In genomic region chr5:150114007-150114406, GRCm38 (mm10) we compare ENCODE assay signal across 8 mouse cellular contexts. TPM values are rescaled to one million over a fixed set of nuclear protein-coding genes. Genes with fewer than 3 reads are reported as not detected.
DNase-seq lines count a peak whose midpoint lies in the region; ATAC-seq and TF ChIP-seq lines count a peak whose summit lies in the region.
"Had no signal": no experiment of that assay in that cellular context is flagged by ENCODE, and none has a peak within 500 bp of the region (broad histone marks: within the 10 kb centered on the region; RNA-seq: fewer than 3 reads in every experiment).

No protein-coding gene starts in this region.

- H3K9me3 ChIP-seq in CH12.LX (replicated peaks; ENCODE audit: low read length): peaks cover 59% of the 10 kb centered on the region
- peaks cover 5% of the 10 kb centered on the region; the same call in 1 of the 2 replicates for H3K9me3 ChIP-seq in hindbrain, embryonic 10.5 days
- H3K9me3 ChIP-seq: limb, embryonic 15.5 days had no signal

- no peak overlapping the region for H3K4me2 ChIP-seq in CH12.LX (ENCODE audit: insufficient read depth, low read depth, poor library complexity, severe bottlenecking)
- H3K4me2 ChIP-seq: limb, embryonic 15.5 days had no signal

- ATAC-seq in Patski: no peak

- no peaks in the 10 kb centered on the region for H3K4me1 ChIP-seq in CH12.LX (ENCODE audit: control insufficient read depth in 1 of 2, insufficient read depth in 2 of 2)
- peaks cover 18% of the 10 kb centered on the region for H3K4me1 ChIP-seq in hindbrain, embryonic 10.5 days (replicated peaks)

- H3K4me3 ChIP-seq in CH12.LX (replicated peaks in 1 of 3; ENCODE audit: low read depth in 2 of 3, low read length in 2 of 3, poor library complexity in 1 of 3): no peak overlapping the region
- no peak overlapping the region for H3K4me3 ChIP-seq in hindbrain, embryonic 10.5 days
- H3K4me3 ChIP-seq: limb, embryonic 15.5 days had no signal

- no peaks in the 10 kb centered on the region for H3K79me2 ChIP-seq in CH12.LX (replicated peaks; ENCODE audit: control insufficient read depth, extremely low read depth, insufficient read depth, poor library complexity, severe bottlenecking)

- H3K27ac ChIP-seq in CH12.LX (ENCODE audit: insufficient read depth, low read depth): no peak overlapping the region
- no peak overlapping the region for H3K27ac ChIP-seq in hindbrain, embryonic 10.5 days
- H3K27ac ChIP-seq: limb, embryonic 15.5 days had no signal

- POLR2A ChIA-PET in Patski (lab: Charles Lee): interaction anchor here (0.6 kb wide), 1 partner anchor 63 kb away, joined by 3 read pairs; no protein-coding TSS in a partner anchor

- peak; percentile 55 to 66 for DNase-seq in layer of hippocampus, postnatal 10 days (ENCODE audit: low spot score in 2 of 2)
- no peak for DNase-seq in layer of hippocampus, postnatal 36 days
- DNase-seq in CH12.LX (ENCODE audit: extremely low read depth) (peak; percentile 12), Patski (ENCODE audit: low read depth, low spot score) (no peak)
- peak; percentile 13 to 35 for DNase-seq in spleen, postnatal 36 days (ENCODE audit: low spot score in 2 of 2)
- no peak for DNase-seq in hindbrain, embryonic 10.5 days (ENCODE audit: low spot score)
- DNase-seq in adrenal gland, postnatal 4 days (ENCODE audit: low spot score in 2 of 2): no peak

- WGBS in hindbrain, embryonic 10.5 days: 79% methylated on average over 7 of the region's 7 CpGs

- TF ChIP-seq CTCF in CH12.LX (conservative IDR thresholded peaks at IDR 0.05 in 1 of 2, IDR thresholded peaks at IDR 0.05 in 1 of 2; ENCODE audit: low read depth in 2 of 2, low read length in 2 of 2) (no peak; a peak in 1 of 4 replicates), Patski (IDR thresholded peaks at IDR 0.05) (peak; percentile 39)

- in situ Hi-C loops in CH12.LX (cut with MboI; ENCODE audit: low pct_ligation_motif_present, low pct_unique_long_range_greater_than_20kb, low sequenced_read_pairs) (no loop called here), Patski (cut with MboI; ENCODE audit: low pct_unique_long_range_greater_than_20kb) (no loop called here)

- H3K36me3 ChIP-seq in CH12.LX (replicated peaks in 1 of 2; ENCODE audit: control insufficient read depth in 1 of 2, insufficient read depth in 1 of 2, low read length in 1 of 2): no peaks in the 10 kb centered on the region
- no peaks in the 10 kb centered on the region for H3K36me3 ChIP-seq in hindbrain, embryonic 10.5 days
- H3K36me3 ChIP-seq: limb, embryonic 15.5 days had no signal

- H3K27me3 ChIP-seq in CH12.LX (replicated peaks) (no peaks in the 10 kb centered on the region), Patski (no peaks in the 10 kb centered on the region)
- H3K27me3 ChIP-seq in hindbrain, embryonic 10.5 days (ENCODE audit: insufficient read depth, poor library complexity, severe bottlenecking): peaks cover 9% of the 10 kb centered on the region; the same call in 1 of the 2 replicates
- H3K27me3 ChIP-seq: limb, embryonic 15.5 days had no signal

- dilution Hi-C loops in CH12.LX (cut with MboI; ENCODE audit: extremely low pct_ligation_motif_present, extremely low pct_unique_long_range_greater_than_20kb, low sequenced_read_pairs): no loop called here

- CTCF ChIA-PET in Patski (lab: Charles Lee): no interaction called here

- TF ChIP-seq EP300 in CH12.LX (IDR thresholded peaks at IDR 0.05; ENCODE audit: low read length): no peak

- H3K9ac ChIP-seq in CH12.LX (ENCODE audit: insufficient read depth, low read depth): no peak overlapping the region
- H3K9ac ChIP-seq: limb, embryonic 15.5 days had no signal

- TF ChIP-seq POLR2A in CH12.LX (IDR thresholded peaks at IDR 0.05; ENCODE audit: low read depth, low read length): no peak

- TF ChIP-seq RAD21 in CH12.LX (IDR thresholded peaks at IDR 0.05; ENCODE audit: low read depth, low read length): no peak; the same call in none of the 2 replicates

TF ChIP-seq in CH12.LX, 34 proteins besides CTCF, POLR2A, EP300 and RAD21:
- no peak for TF ChIP-seq NELFE (IDR thresholded peaks at IDR 0.05; ENCODE audit: low read depth, low read length)
- no peak for TF ChIP-seq MYC (IDR thresholded peaks at IDR 0.05; ENCODE audit: low read depth, low read length)
- no peak for TF ChIP-seq RCOR1 (conservative IDR thresholded peaks at IDR 0.05; ENCODE audit: low read depth, low read length)
- no peak for TF ChIP-seq ZC3H11A (IDR thresholded peaks at IDR 0.05; ENCODE audit: low read depth, low read length)
- no peak for TF ChIP-seq GABPA (IDR thresholded peaks at IDR 0.05; ENCODE audit: insufficient replicate concordance, low read depth, low read length)
- TF ChIP-seq USF2 (conservative IDR thresholded peaks at IDR 0.05; ENCODE audit: low read depth, low read length): no peak
- no peak for TF ChIP-seq ZMIZ1 (IDR thresholded peaks at IDR 0.05; ENCODE audit: low read depth, low read length)
- no peak for TF ChIP-seq KAT2A (IDR thresholded peaks at IDR 0.05; ENCODE audit: insufficient replicate concordance, low read length)
- TF ChIP-seq IRF4 (IDR thresholded peaks at IDR 0.05; ENCODE audit: low read depth, low read length): no peak
- no peak for TF ChIP-seq ELF1 (IDR thresholded peaks at IDR 0.05; ENCODE audit: low read depth, low read length)
- no peak for TF ChIP-seq JUND (conservative IDR thresholded peaks at IDR 0.05; ENCODE audit: low read depth, low read length)
- TF ChIP-seq TBP (conservative IDR thresholded peaks at IDR 0.05; ENCODE audit: low read depth, low read length): no peak
- TF ChIP-seq PAX5 (IDR thresholded peaks at IDR 0.05; ENCODE audit: low read length): no peak
- TF ChIP-seq NRF1 (IDR thresholded peaks at IDR 0.05; ENCODE audit: low read depth, low read length): no peak

RNA-seq across cellular contexts. Expression of gene Fry, which starts 4.4 kb away (rescaled TPM):
- 100 to 1,000 TPM; 213 to 215 TPM for total RNA-seq in layer of hippocampus, postnatal 10 days (2021)
- total RNA-seq in layer of hippocampus, postnatal 36 days (2021): 100 to 1,000 TPM; 197 to 227 TPM
- total RNA-seq in CH12.LX (2012; rRNA removed): 0.34 and 0.50 TPM in 2 replicates
- total RNA-seq in CH12.LX (2014; rRNA removed): 0.34 and 0.97 TPM in 2 replicates
- polyA plus RNA-seq in CH12.LX (2012; ENCODE audit: insufficient read length, low read depth): 0.78 and 0.80 TPM in 2 replicates
- polyA plus RNA-seq in Patski (2021): 0.05 TPM
- polyA plus RNA-seq in hindbrain, embryonic 10.5 days (2016; fragmentation: Nextera tagmentation; extraction: Ambion mirVana): 4.9 and 12.5 TPM in 2 replicates
- 10 to 100 TPM; 41.0 to 43.4 TPM for total RNA-seq in adrenal gland, postnatal 4 days (2021)

Comparison
In these comparisons a context has a peak if more than half of its experiments do, and no peak if none do; other contexts are left out.
1. DNase-seq: peak in layer of hippocampus, postnatal 10 days (2 of 2), CH12.LX (single experiment) and spleen, postnatal 36 days (2 of 2); none in layer of hippocampus, postnatal 36 days (0 of 2), Patski (single experiment), hindbrain, embryonic 10.5 days (single experiment) and adrenal gland, postnatal 4 days (0 of 2).
2. RNA of gene Fry, which starts 4.4 kb away (total RNA-seq): 197 to 227 TPM in layer of hippocampus, postnatal 36 days, 213 to 215 TPM in layer of hippocampus, postnatal 10 days and 41.0 to 43.4 TPM in adrenal gland, postnatal 4 days; 0.34 to 0.97 TPM in CH12.LX; every median in the first group is over 10 times any median in the second.